Mouse (Mus musculus): Measurements from ENCODE around the gene Angptl2.

DNA sequence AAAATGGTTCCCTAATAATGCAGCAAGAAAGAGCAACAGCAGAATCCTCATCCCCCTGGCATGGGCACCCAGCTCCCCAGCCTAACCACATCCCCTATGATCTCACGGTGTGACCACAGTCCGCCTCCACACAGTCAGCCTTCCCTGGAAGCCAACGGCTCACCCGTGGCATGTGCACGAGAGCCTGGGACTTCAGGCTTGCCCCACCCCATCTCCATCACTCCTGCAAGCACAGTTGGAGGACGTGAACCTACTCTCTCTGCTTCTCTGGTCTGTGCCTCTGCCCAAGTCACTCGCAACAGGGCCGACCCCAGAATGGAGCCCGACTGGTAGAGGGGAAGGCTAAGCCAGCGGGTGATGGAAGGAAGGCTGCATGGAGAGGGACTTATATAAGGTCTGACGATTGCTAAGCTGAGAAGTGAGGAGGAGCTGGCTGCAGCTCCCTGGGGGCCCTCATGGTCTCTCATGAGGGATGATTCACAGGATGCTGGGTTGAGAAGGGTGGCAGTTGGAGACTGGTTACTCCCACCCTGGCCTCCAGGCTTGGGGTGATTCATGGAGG is 5.6 kb downstream of the Angptl2 start:
- TF ChIP-seq POLR2A (IDR thresholded peaks at IDR 0.05; ENCODE audit: low read depth, low read length) (no peak), CTCF (IDR thresholded peaks at IDR 0.05; ENCODE audit: borderline replicate concordance, insufficient read depth, low read length) (no peak)

All from embryonic fibroblast, embryonic 13.5 days (primary cell).